ENCODE assay signal across 11 mouse cellular contexts in genomic region chr3:83576155-83576554, GRCm38 (mm10).
DNase-seq lines count a peak whose midpoint lies in the region.
"Had no signal": no experiment of that assay in that cellular context is flagged by ENCODE, and none has a peak within 500 bp of the region (broad histone marks: within the 10 kb centered on the region; RNA-seq: fewer than 3 reads in every experiment).

No protein-coding gene starts in this region.

- DNase-seq in cerebellum, adult 11-12 months, result peak; percentile 6
- DNase-seq in cerebellum, adult 11 months, result no peak
- DNase-seq in layer of hippocampus, adult 8-10 months (ENCODE audit: low spot score in 2 of 2), result peak; percentile 16 to 17
- no peak for DNase-seq in layer of hippocampus, adult 9-10 months (ENCODE audit: low spot score)
- DNase-seq in cerebellum, adult 9-10 months, result peak; percentile 5
- DNase-seq in gastrocnemius, postnatal 25 days, result peak; percentile 68
- no peak for DNase-seq in natural killer cell, adult 2 months (ENCODE audit: low spot score in 2 of 2)
- no peak for DNase-seq in MN1 (ENCODE audit: low spot score)
- DNase-seq: kidney, adult 8-10 months; lung, adult 18-20 months; thymus, adult 2 months had no signal

Comparison
In these comparisons a context has a peak if more than half of its experiments do, and no peak if none do; other contexts are left out.
1. DNase-seq: peak in cerebellum, adult 11-12 months (single experiment), layer of hippocampus, adult 8-10 months (2 of 2), cerebellum, adult 9-10 months (single experiment) and gastrocnemius, postnatal 25 days (single experiment); none in cerebellum, adult 11 months (single experiment), layer of hippocampus, adult 9-10 months (single experiment), natural killer cell, adult 2 months (0 of 2) and MN1 (single experiment).